Mouse (Mus musculus) heart, embryonic 12.5 days (tissue): ENCODE data around the gene Zfp385b. TPM values are rescaled to one million over a fixed set of nuclear protein-coding genes. Genes with fewer than 3 reads are reported as not detected.
"Not testable (repeated sequence)": the region's sequence is repeated elsewhere in the genome, so short reads cannot be mapped to it uniquely, and the experiment has no call there.

Experiments used
- ATAC-seq: fragments of 200-750 bp; cut with Nextera tagmentation; 2 replicates; pipeline ENCODE4 v1.8.0; 2017; ENCODE audit warnings: moderate TSS enrichment, moderate library complexity; ENCODE audit not compliant: insufficient number of reproducible peaks, low FRiP score
- H3K27ac ChIP-seq: fragments of 300-500 bp; sonication (generic); 2 replicates; pipeline ENCODE4 v1.5.1; 2016; ENCODE audit warnings: mild to moderate bottlenecking, moderate library complexity; ENCODE audit not compliant: poor library complexity, severe bottlenecking
- H3K27me3 ChIP-seq: fragments of 300-500 bp; sonication (generic); replicated peaks from 2 replicates; pipeline ENCODE4 v1.6.1; 2016; ENCODE audit warnings: mild to moderate bottlenecking, moderate library complexity
- H3K36me3 ChIP-seq: fragments of 300-500 bp; sonication (generic); 2 replicates; pipeline ENCODE4 v1.6.1; 2016; ENCODE audit warnings: mild to moderate bottlenecking, moderate library complexity
- H3K4me1 ChIP-seq: fragments of 300-500 bp; sonication (generic); replicated peaks from 2 replicates; pipeline ENCODE4 v1.6.1; 2016; ENCODE audit warnings: mild to moderate bottlenecking
- H3K4me2 ChIP-seq: fragments of 300-500 bp; sonication (generic); 2 replicates; pipeline ENCODE4 v1.6.1; 2016; ENCODE audit warnings: mild to moderate bottlenecking, moderate library complexity
- H3K4me3 ChIP-seq: fragments of 300-500 bp; sonication (generic); 2 replicates; pipeline ENCODE4 v1.5.1; 2016; ENCODE audit warnings: mild to moderate bottlenecking
- H3K9ac ChIP-seq: fragments of 300-500 bp; sonication (generic); 2 replicates; pipeline ENCODE4 v1.6.1; 2016; ENCODE audit warnings: mild to moderate bottlenecking, moderate library complexity
- H3K9me3 ChIP-seq: fragments of 300-500 bp; sonication (generic); replicated peaks from 2 replicates; pipeline ENCODE4 v1.6.1; 2016; ENCODE audit warnings: mild to moderate bottlenecking, moderate library complexity
- WGBS: fragments of 180-500 bp; shearing (Covaris S2); methylation state at CpG from one replicate; pipeline ENCODE4 v1.1.7; 2016; 5-methylcytosine and 5-hydroxymethylcytosine counted together
- polyA plus RNA-seq: library from polyadenylated mRNA; unstranded; fragments of >200 nt; fragmentation: Nextera tagmentation; extraction: Ambion mirVana; gene quantifications from 2 replicates; pipeline ENCODE4 v1.2.1, GENCODE M21; 2016

The Zfp385b gene
- polyA plus RNA-seq, 1 experiment from 2014 or later: 4.3 TPM

GRCm38 (mm10) chr2:77457120-77457519 lies 362.3 kb downstream of the Zfp385b start:
- no peak for ATAC-seq
- H3K36me3 ChIP-seq: no peaks in the 10 kb centered on the region
- peaks cover 16% of the 10 kb centered on the region for H3K4me1 ChIP-seq
- H3K4me3 ChIP-seq: no peak overlapping the region
- H3K27ac ChIP-seq: no peak overlapping the region
- H3K27me3 ChIP-seq: no peaks in the 10 kb centered on the region
- H3K9ac ChIP-seq: no peak overlapping the region
- no peaks in the 10 kb centered on the region for H3K9me3 ChIP-seq
- WGBS: 27% methylated on average over 1 of the region's 1 CpGs
- no peak overlapping the region for H3K4me2 ChIP-seq

GRCm38 (mm10) chr2:77456602-77457001 lies 362.8 kb downstream of the Zfp385b start:
- no peaks in the 10 kb centered on the region for H3K9me3 ChIP-seq
- no peak overlapping the region for H3K27ac ChIP-seq
- no peak for ATAC-seq
- H3K9ac ChIP-seq: no peak overlapping the region
- WGBS: 41% methylated on average over 4 of the region's 4 CpGs
- H3K4me1 ChIP-seq: peaks cover 16% of the 10 kb centered on the region
- H3K4me3 ChIP-seq: no peak overlapping the region
- H3K4me2 ChIP-seq: no peak overlapping the region
- H3K36me3 ChIP-seq: no peaks in the 10 kb centered on the region
- no peaks in the 10 kb centered on the region for H3K27me3 ChIP-seq

- no peaks in the 10 kb centered on the region for H3K36me3 ChIP-seq
- peaks cover 10% of the 10 kb centered on the region for H3K4me1 ChIP-seq
- no peak overlapping the region for H3K9ac ChIP-seq
- H3K4me2 ChIP-seq: peak overlapping the region; percentile 19; the same call in 1 of the 2 replicates
- H3K27me3 ChIP-seq: no peaks in the 10 kb centered on the region
- H3K27ac ChIP-seq: no peak overlapping the region
- no peaks in the 10 kb centered on the region for H3K9me3 ChIP-seq
- no peak for ATAC-seq
- no peak overlapping the region for H3K4me3 ChIP-seq
- 29% methylated on average over 7 of the region's 7 CpGs for WGBS
Measured at GRCm38 (mm10) chr2:77454341-77454937, 365.0 kb downstream of the Zfp385b start.

- ATAC-seq: no peak
- Histone ChIP-seq H3K9me3 (no peaks in the 10 kb centered on the region), H3K36me3 (no peaks in the 10 kb centered on the region), H3K4me3 (no peak overlapping the region), H3K4me1 (peaks cover 13% of the 10 kb centered on the region), H3K4me2 (peak overlapping the region; percentile 19; the same call in 1 of the 2 replicates), H3K27me3 (no peaks in the 10 kb centered on the region), H3K27ac (no peak overlapping the region), H3K9ac (no peak overlapping the region)
- 18% methylated on average over 3 of the region's 3 CpGs for WGBS
Measured at GRCm38 (mm10) chr2:77453786-77454185, 365.7 kb downstream of the Zfp385b start.

- H3K9me3 ChIP-seq, ATAC-seq, H3K9ac ChIP-seq, H3K27ac ChIP-seq, H3K36me3 ChIP-seq, H3K4me3 ChIP-seq, H3K4me2 ChIP-seq, H3K27me3 ChIP-seq: not testable (repeated sequence)
- H3K4me1 ChIP-seq: peaks cover 17% of the 10 kb centered on the region
- whole genome bisulfite sequencing: 73% methylated on average over 5 of the region's 5 CpGs
Measured at GRCm38 (mm10) chr2:77450017-77450416, 369.4 kb downstream of the Zfp385b start.

GRCm38 (mm10) chr2:77448951-77449480 lies 370.4 kb downstream of the Zfp385b start:
- no peak overlapping the region for H3K9ac ChIP-seq
- H3K36me3 ChIP-seq: no peaks in the 10 kb centered on the region
- no peak for ATAC-seq
- no peak overlapping the region for H3K4me2 ChIP-seq
- WGBS: 24% methylated on average over 8 of the region's 8 CpGs
- H3K27me3 ChIP-seq: no peaks in the 10 kb centered on the region
- H3K27ac ChIP-seq: no peak overlapping the region
- H3K4me3 ChIP-seq: no peak overlapping the region
- H3K9me3 ChIP-seq: no peaks in the 10 kb centered on the region
- peaks cover 10% of the 10 kb centered on the region for H3K4me1 ChIP-seq

GRCm38 (mm10) chr2:77444282-77444681 lies 375.2 kb downstream of the Zfp385b start:
- Histone ChIP-seq H3K36me3 (no peaks in the 10 kb centered on the region), H3K9me3 (no peaks in the 10 kb centered on the region), H3K9ac (no peak overlapping the region), H3K4me3 (no peak overlapping the region), H3K27ac (no peak overlapping the region), H3K4me2 (no peak overlapping the region), H3K4me1 (peaks cover 6% of the 10 kb centered on the region; the same call in 1 of the 2 replicates), H3K27me3 (no peaks in the 10 kb centered on the region)
- no peak for ATAC-seq
- 69% methylated on average over 8 of the region's 8 CpGs for WGBS

- no peak overlapping the region for H3K27ac ChIP-seq
- no peak overlapping the region for H3K4me3 ChIP-seq
- 75% methylated on average over 2 of the region's 2 CpGs for WGBS
- H3K4me1 ChIP-seq: peaks cover 5% of the 10 kb centered on the region; the same call in 1 of the 2 replicates
- no peak overlapping the region for H3K4me2 ChIP-seq
- no peaks in the 10 kb centered on the region for H3K27me3 ChIP-seq
- no peaks in the 10 kb centered on the region for H3K36me3 ChIP-seq
- no peak for ATAC-seq
- no peaks in the 10 kb centered on the region for H3K9me3 ChIP-seq
- no peak overlapping the region for H3K9ac ChIP-seq
Measured at GRCm38 (mm10) chr2:77440591-77440990, 378.8 kb downstream of the Zfp385b start.

GRCm38 (mm10) chr2:77436241-77436759 lies 383.1 kb downstream of the Zfp385b start:
- no peaks in the 10 kb centered on the region for H3K9me3 ChIP-seq
- WGBS: 66% methylated on average over 9 of the region's 9 CpGs
- H3K4me3 ChIP-seq: no peak overlapping the region
- no peaks in the 10 kb centered on the region for H3K27me3 ChIP-seq
- H3K9ac ChIP-seq: no peak overlapping the region
- no peaks in the 10 kb centered on the region for H3K36me3 ChIP-seq
- no peak for ATAC-seq
- H3K4me1 ChIP-seq: peaks cover 5% of the 10 kb centered on the region; the same call in 1 of the 2 replicates
- H3K27ac ChIP-seq: no peak overlapping the region
- no peak overlapping the region for H3K4me2 ChIP-seq

GRCm38 (mm10) chr2:77419476-77419875 lies 400.0 kb downstream of the Zfp385b start:
- H3K36me3 ChIP-seq: no peaks in the 10 kb centered on the region
- ATAC-seq: no peak
- no peaks in the 10 kb centered on the region for H3K4me1 ChIP-seq
- no peaks in the 10 kb centered on the region for H3K9me3 ChIP-seq
- no peak overlapping the region for H3K9ac ChIP-seq
- WGBS: 76% methylated on average over 10 of the region's 10 CpGs
- no peak overlapping the region for H3K4me3 ChIP-seq
- no peak overlapping the region for H3K4me2 ChIP-seq
- no peaks in the 10 kb centered on the region for H3K27me3 ChIP-seq
- no peak overlapping the region for H3K27ac ChIP-seq

- ATAC-seq: no peak
- Histone ChIP-seq H3K9ac (no peak overlapping the region), H3K4me3 (no peak overlapping the region), H3K4me2 (no peak overlapping the region), H3K27me3 (no peaks in the 10 kb centered on the region), H3K27ac (no peak overlapping the region), H3K36me3 (no peaks in the 10 kb centered on the region), H3K9me3 (no peaks in the 10 kb centered on the region), H3K4me1 (no peaks in the 10 kb centered on the region)
- WGBS: 60% methylated on average over 5 of the region's 5 CpGs
Measured at GRCm38 (mm10) chr2:77418078-77418477, 401.4 kb downstream of the Zfp385b start.
